Mouse (Mus musculus) intestine, postnatal 0 days (tissue): ENCODE data around the gene Hmga1b. TPM values are rescaled to one million over a fixed set of nuclear protein-coding genes. Genes with fewer than 3 reads are reported as not detected.

Source experiments
- ATAC-seq: fragments of 200-750 bp; cut with Nextera tagmentation; 2 replicates; pipeline ENCODE4 v1.8.0; 2017; ENCODE audit warnings: mild to moderate bottlenecking, moderate TSS enrichment, moderate library complexity
- H3K27ac ChIP-seq: fragments of 300-500 bp; sonication (generic); 2 replicates; pipeline ENCODE4 v1.5.1; 2014; ENCODE audit warnings: mild to moderate bottlenecking, low read depth, low read length, moderate library complexity
- H3K27me3 ChIP-seq: fragments of 300-500 bp; sonication (generic); replicated peaks from 2 replicates; pipeline ENCODE4 v1.6.1; 2014; ENCODE audit warnings: low read length, mixed read lengths; ENCODE audit not compliant: control insufficient read depth, insufficient read depth
- H3K36me3 ChIP-seq: fragments of 300-500 bp; sonication (generic); 2 replicates; pipeline ENCODE4 v1.6.1; 2014; ENCODE audit warnings: mild to moderate bottlenecking, moderate library complexity; ENCODE audit not compliant: control insufficient read depth, insufficient read depth
- H3K4me1 ChIP-seq: fragments of 300-500 bp; sonication (generic); replicated peaks from 2 replicates; pipeline ENCODE4 v1.6.1; 2014; ENCODE audit warnings: antibody characterized with exemption, low read length, mixed read lengths; ENCODE audit not compliant: control insufficient read depth, insufficient read depth
- H3K4me2 ChIP-seq: fragments of 300-500 bp; sonication (generic); replicated peaks from 2 replicates; pipeline ENCODE4 v1.6.1; 2014; ENCODE audit warnings: low read depth, mild to moderate bottlenecking, moderate library complexity
- H3K4me3 ChIP-seq: fragments of 300-500 bp; sonication (generic); 2 replicates; pipeline ENCODE4 v1.5.1; 2014; ENCODE audit warnings: low read depth, low read length
- H3K9ac ChIP-seq: fragments of 300-500 bp; sonication (generic); 2 replicates; pipeline ENCODE4 v1.6.1; 2014; ENCODE audit warnings: mild to moderate bottlenecking, low read depth, low read length
- H3K9me3 ChIP-seq: fragments of 300-500 bp; sonication (generic); 2 replicates; pipeline ENCODE4 v1.6.1; 2016; ENCODE audit warnings: mixed run types; ENCODE audit not compliant: control insufficient read depth
- CTCF ChIP-seq: sonication (generic); IDR thresholded peaks from 2 replicates; pipeline ENCODE4 v1.5.1; 2016; ENCODE audit warnings: low read depth, mild to moderate bottlenecking, control low read depth, antibody characterized with exemption, moderate library complexity
- WGBS: fragments of 180-500 bp; shearing (Covaris S2); extraction: QIAGEN DNeasy Blood & Tissue Kit; methylation state at CpG from one replicate; pipeline ENCODE4 v1.1.7; 2014; 5-methylcytosine and 5-hydroxymethylcytosine counted together
- polyA plus RNA-seq: library from polyadenylated mRNA; unstranded; fragments of >200 nt; fragmentation: Nextera tagmentation; extraction: Ambion mirVana; gene quantifications from 2 replicates; pipeline ENCODE4 v1.2.1, GENCODE M21; 2015

Gene Hmga1b
- polyA plus RNA-seq, 1 experiment from 2014 or later = 12.2 TPM

- H3K4me1 ChIP-seq = peaks cover 6% of the 10 kb centered on the region; the same call in 1 of the 2 replicates
- no peak overlapping the region for H3K4me3 ChIP-seq
- WGBS = 11% methylated on average over 10 of the region's 10 CpGs
- no peaks in the 10 kb centered on the region for H3K9me3 ChIP-seq
- peak; percentile 48 for ATAC-seq
- H3K9ac ChIP-seq = no peak overlapping the region
- TF ChIP-seq CTCF = peak; percentile 95
- no peak overlapping the region for H3K27ac ChIP-seq
- H3K4me2 ChIP-seq = 0 out of 2 replicates have a peak overlapping the region, but pooled peaks have one; percentile 18
- H3K27me3 ChIP-seq = no peaks in the 10 kb centered on the region
- no peaks in the 10 kb centered on the region for H3K36me3 ChIP-seq
Observed at GRCm38 (mm10) chr11:120800061-120800904, 37.7 kb downstream of the Hmga1b start.

- Histone ChIP-seq H3K4me3 (no peak overlapping the region), H3K4me1 (0 out of 2 replicates have a peak, but pooled peaks cover 3% of the 10 kb centered on the region), H3K9ac (no peak overlapping the region), H3K36me3 (peaks cover 32% of the 10 kb centered on the region), H3K9me3 (no peaks in the 10 kb centered on the region), H3K4me2 (no peak overlapping the region), H3K27me3 (no peaks in the 10 kb centered on the region), H3K27ac (no peak overlapping the region)
- no peak for TF ChIP-seq CTCF
- no peak for ATAC-seq
- 82% methylated on average over 7 of the region's 7 CpGs for WGBS
Observed at GRCm38 (mm10) chr11:120804274-120804673, 41.7 kb downstream of the Hmga1b start.

- Histone ChIP-seq H3K27ac (no peak overlapping the region), H3K4me1 (0 out of 2 replicates have a peak, but pooled peaks cover 3% of the 10 kb centered on the region), H3K27me3 (no peaks in the 10 kb centered on the region), H3K4me3 (no peak overlapping the region), H3K4me2 (no peak overlapping the region), H3K9ac (no peak overlapping the region), H3K9me3 (no peaks in the 10 kb centered on the region), H3K36me3 (peaks cover 37% of the 10 kb centered on the region)
- no peak for ATAC-seq
- no peak for TF ChIP-seq CTCF
- WGBS = 62% methylated on average over 4 of the region's 4 CpGs
Observed at GRCm38 (mm10) chr11:120804769-120805168, 42.2 kb downstream of the Hmga1b start.

- Histone ChIP-seq H3K4me3 (no peak overlapping the region), H3K4me2 (no peak overlapping the region), H3K4me1 (0 out of 2 replicates have a peak, but pooled peaks cover 3% of the 10 kb centered on the region), H3K27me3 (no peaks in the 10 kb centered on the region), H3K36me3 (peaks cover 46% of the 10 kb centered on the region), H3K27ac (peak overlapping the region; percentile 3; the same call in 1 of the 2 replicates), H3K9ac (no peak overlapping the region), H3K9me3 (no peaks in the 10 kb centered on the region)
- TF ChIP-seq CTCF = no peak
- ATAC-seq = peak; percentile 83
- WGBS = 60% methylated on average over 7 of the region's 7 CpGs
Observed at GRCm38 (mm10) chr11:120805375-120806298, 43.0 kb downstream of the Hmga1b start.

GRCm38 (mm10) chr11:120808010-120808409 is 45.4 kb downstream of the Hmga1b start:
- no peak for ATAC-seq

GRCm38 (mm10) chr11:120812068-120812467 is 49.5 kb downstream of the Hmga1b start:
- Histone ChIP-seq H3K4me1 (no peaks in the 10 kb centered on the region), H3K9me3 (no peaks in the 10 kb centered on the region), H3K4me2 (no peak overlapping the region), H3K27ac (no peak overlapping the region), H3K4me3 (no peak overlapping the region), H3K27me3 (no peaks in the 10 kb centered on the region), H3K9ac (no peak overlapping the region), H3K36me3 (peaks cover 100% of the 10 kb centered on the region)
- no peak for ATAC-seq
- 95% methylated on average over 16 of the region's 16 CpGs for WGBS
- no peak for TF ChIP-seq CTCF

More at GRCm38 (mm10) chr11:120808010-120808409, 45.4 kb downstream of the Hmga1b start:
- Histone ChIP-seq H3K4me1 (0 out of 2 replicates have a peak, but pooled peaks cover 3% of the 10 kb centered on the region), H3K9ac (no peak overlapping the region), H3K36me3 (peaks cover 70% of the 10 kb centered on the region), H3K27ac (no peak overlapping the region; the same call in 1 of the 2 replicates), H3K27me3 (no peaks in the 10 kb centered on the region), H3K4me2 (no peak overlapping the region), H3K9me3 (no peaks in the 10 kb centered on the region), H3K4me3 (no peak overlapping the region)
- WGBS = 80% methylated on average over 12 of the region's 12 CpGs
- TF ChIP-seq CTCF = no peak

Other genes starting within 250 kb of the Hmga1b start
- 1.0 and 1.6 TPM in 2 replicates for gene Gcgr, start 232.1 kb upstream of the Hmga1b start, polyA plus RNA-seq
- 68.7 and 73.4 TPM in 2 replicates for gene Mcrip1, start 213.1 kb upstream of the Hmga1b start, polyA plus RNA-seq
- 1.4 and 1.6 TPM in 2 replicates for gene Ppp1r27, start 211.7 kb upstream of the Hmga1b start, polyA plus RNA-seq
- gene P4hb, start 189.5 kb upstream of the Hmga1b start, polyA plus RNA-seq = 2,516 and 2,539 TPM in 2 replicates
- gene Arhgdia, start 181.2 kb upstream of the Hmga1b start, polyA plus RNA-seq = 474 and 493 TPM in 2 replicates
- 209 and 226 TPM in 2 replicates for gene Alyref, start 164.4 kb upstream of the Hmga1b start, polyA plus RNA-seq
- 107 and 108 TPM in 2 replicates for gene Anapc11, start 164.4 kb upstream of the Hmga1b start, polyA plus RNA-seq
- 3.4 and 3.5 TPM in 2 replicates for gene Npb, start 154.3 kb upstream of the Hmga1b start, polyA plus RNA-seq
- 320 and 378 TPM in 2 replicates for gene Pcyt2, start 144.9 kb upstream of the Hmga1b start, polyA plus RNA-seq
- 73.1 and 77.7 TPM in 2 replicates for gene Sirt7, start 137.6 kb upstream of the Hmga1b start, polyA plus RNA-seq
- 40.2 and 49.1 TPM in 2 replicates for gene Mafg, start 129.2 kb upstream of the Hmga1b start, polyA plus RNA-seq
- 5.3 and 6.5 TPM in 2 replicates for gene Pycr1, start 119.0 kb upstream of the Hmga1b start, polyA plus RNA-seq
- gene Myadml2, start 114.6 kb upstream of the Hmga1b start, polyA plus RNA-seq = not detected in 2 replicates
- gene Notum, start 101.6 kb upstream of the Hmga1b start, polyA plus RNA-seq = 0.39 and 0.68 TPM in 2 replicates
- gene Aspscr1, start 89.8 kb upstream of the Hmga1b start, polyA plus RNA-seq = 105 and 106 TPM in 2 replicates
- 127 and 131 TPM in 2 replicates for gene Cenpx, start 49.1 kb upstream of the Hmga1b start, polyA plus RNA-seq
- 13.5 and 14.5 TPM in 2 replicates for gene Lrrc45, start 48.9 kb upstream of the Hmga1b start, polyA plus RNA-seq
- 9.0 TPM in 2 replicates for gene Rac3, start 41.3 kb upstream of the Hmga1b start, polyA plus RNA-seq
- 81.1 and 88.6 TPM in 2 replicates for gene Dcxr, start 35.5 kb upstream of the Hmga1b start, polyA plus RNA-seq
- 1.2 and 1.6 TPM in 2 replicates for gene Cbr2, start 30.7 kb upstream of the Hmga1b start, polyA plus RNA-seq
- 22.8 and 23.7 TPM in 2 replicates for gene Rfng, start 21.4 kb downstream of the Hmga1b start, polyA plus RNA-seq
- 70.9 and 74.8 TPM in 2 replicates for gene Gps1, start 21.5 kb downstream of the Hmga1b start, polyA plus RNA-seq
- 45.5 and 48.5 TPM in 2 replicates for gene Dus1l, start 33.6 kb downstream of the Hmga1b start, polyA plus RNA-seq
- gene Fasn, start 61.8 kb downstream of the Hmga1b start, polyA plus RNA-seq = 10.1 and 11.3 TPM in 2 replicates
- gene Ccdc57, start 170.1 kb downstream of the Hmga1b start, polyA plus RNA-seq = 1.1 and 1.3 TPM in 2 replicates
- 7.2 and 8.0 TPM in 2 replicates for gene Slc16a3, start 185.7 kb downstream of the Hmga1b start, polyA plus RNA-seq
- gene Csnk1d, start 228.5 kb downstream of the Hmga1b start, polyA plus RNA-seq = 62.0 and 65.6 TPM in 2 replicates